Comparison of ENCODE assay signal across 8 mouse cellular contexts in the genomic region with DNA sequence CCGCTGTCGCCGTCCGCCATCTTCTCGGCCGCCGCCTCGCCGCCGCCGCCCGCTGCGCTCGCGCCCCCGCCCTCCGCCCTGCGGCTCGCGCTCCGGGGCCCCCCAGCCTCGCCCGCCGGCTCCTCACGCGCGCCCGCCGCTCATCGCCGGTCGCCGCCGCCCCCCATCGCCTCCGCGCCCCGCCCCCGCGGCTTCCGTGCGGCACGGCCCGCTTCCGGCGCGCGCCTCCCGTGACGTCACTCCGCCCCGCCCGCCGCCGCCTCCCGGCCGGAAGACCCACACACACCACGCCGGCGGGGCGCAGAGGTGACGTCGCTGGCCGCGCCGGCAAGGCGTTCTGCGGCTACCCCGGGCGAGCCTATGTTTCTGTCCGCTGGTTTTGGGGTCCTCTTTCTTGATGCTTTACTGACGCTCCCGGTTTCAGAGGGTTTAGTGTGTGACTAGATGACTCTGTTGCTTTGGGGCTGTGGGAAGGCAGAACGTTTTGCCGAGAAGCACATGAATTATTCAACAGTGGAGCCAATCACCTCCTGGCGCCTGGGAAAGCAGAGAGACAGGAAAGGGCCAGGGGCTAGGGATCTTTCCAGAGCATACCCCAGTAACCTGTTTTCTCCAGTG. TPM values are rescaled to one million over a fixed set of nuclear protein-coding genes. Genes with fewer than 3 reads are reported as not detected.
A peak's percentile ranks its signal among the peaks of the same experiment; 100 is the strongest.
DNase-seq lines count a peak whose midpoint lies in the region; ATAC-seq lines count a peak whose summit lies in the region.

A gene (minus strand): TSS at position 51 of the 618 bp plus-strand sequence.

- peak within 1 kb of the TSS; percentile 95 for H3K4me3 ChIP-seq in intestine, embryonic 15.5 days (replicated peaks)

- H3K4me2 ChIP-seq in intestine, embryonic 15.5 days (replicated peaks) = peak within 1 kb of the TSS; percentile 80

- peak; percentile 98 for ATAC-seq in intestine, embryonic 15.5 days

- DNase-seq in adrenal gland, adult 2 months = peak; percentile 95
- peak; percentile 95 for DNase-seq in embryo, embryonic 11 days
- DNase-seq in gastrocnemius, postnatal 36 days = peak; percentile 86 to 89
- peak; percentile 91 to 95 for DNase-seq in left cerebral cortex, postnatal 25 days (ENCODE audit: low spot score in 2 of 2)
- DNase-seq in mesoderm, embryonic 11.5 days (ENCODE audit: low read depth, low spot score) = peak; percentile 85
- DNase-seq in right cerebral cortex, postnatal 25 days = peak; percentile 94
- DNase-seq in urinary bladder, postnatal 36 days (ENCODE audit: low spot score in 2 of 2) = peak; percentile 88 to 90

- no peaks in the 10 kb centered on the region for H3K36me3 ChIP-seq in intestine, embryonic 15.5 days

- intact Hi-C loops in gastrocnemius, postnatal 36 days (cut with DNase I) = no loop called here
- intact Hi-C loops in left cerebral cortex, postnatal 25 days (cut with DNase I) = loop anchor here (1.0 to 2.0 kb wide), 4 partner anchors 31 to 70 kb away; a partner anchor contains a TSS

- H3K27me3 ChIP-seq in intestine, embryonic 15.5 days (replicated peaks) = no peaks in the 10 kb centered on the region

- H3K27ac ChIP-seq in intestine, embryonic 15.5 days = peak within 1 kb of the TSS; percentile 97

- H3K4me1 ChIP-seq in intestine, embryonic 15.5 days (replicated peaks) = peaks cover 6% of the 10 kb centered on the region; the same call in 1 of the 2 replicates

- WGBS in intestine, embryonic 15.5 days = under 1% methylated on average over 50 of the region's 76 CpGs

- H3K9me3 ChIP-seq in intestine, embryonic 15.5 days = no peaks in the 10 kb centered on the region

- H3K9ac ChIP-seq in intestine, embryonic 15.5 days = peak within 1 kb of the TSS; percentile 97

RNA-seq across cellular contexts. Expression of the gene that starts here (rescaled TPM):
- total RNA-seq in adrenal gland, adult 2 months (2021) = 10 to 100 TPM; 48.9 to 58.7 TPM
- polyA plus RNA-seq in adrenal gland, adult 2 months (2012; rRNA removed) = 10.1 and 11.0 TPM in 2 replicates
- 10 to 100 TPM; 19.7 to 20.7 TPM for total RNA-seq in gastrocnemius, postnatal 36 days (2021)
- 26.6 and 28.8 TPM in 2 replicates for polyA plus RNA-seq in intestine, embryonic 15.5 days (2015; fragmentation: Nextera tagmentation; extraction: Ambion mirVana)
- 100 to 1,000 TPM; 294 to 301 TPM for total RNA-seq in left cerebral cortex, postnatal 25 days (2021)

Comparison
In these comparisons a context has a peak if more than half of its experiments do, and no peak if none do; other contexts are left out.
1. Peak in every context shown above with its lines: DNase-seq, ATAC-seq, H3K4me3 ChIP-seq and H3K27ac ChIP-seq.
2. RNA of the gene that starts here (total RNA-seq): 294 to 301 TPM in left cerebral cortex, postnatal 25 days; 48.9 to 58.7 TPM in adrenal gland, adult 2 months and 19.7 to 20.7 TPM in gastrocnemius, postnatal 36 days; every median in the first group is over 4 times any median in the second.